Mouse (Mus musculus) lung, postnatal 4 days (tissue): ENCODE measurements around the gene Tax1bp1.

Experiments
- DNase-seq, 2 experiments: peaks; one replicate each; pipeline ENCODE4 v3.0.0; 2021

Tax1bp1 gene

DNA sequence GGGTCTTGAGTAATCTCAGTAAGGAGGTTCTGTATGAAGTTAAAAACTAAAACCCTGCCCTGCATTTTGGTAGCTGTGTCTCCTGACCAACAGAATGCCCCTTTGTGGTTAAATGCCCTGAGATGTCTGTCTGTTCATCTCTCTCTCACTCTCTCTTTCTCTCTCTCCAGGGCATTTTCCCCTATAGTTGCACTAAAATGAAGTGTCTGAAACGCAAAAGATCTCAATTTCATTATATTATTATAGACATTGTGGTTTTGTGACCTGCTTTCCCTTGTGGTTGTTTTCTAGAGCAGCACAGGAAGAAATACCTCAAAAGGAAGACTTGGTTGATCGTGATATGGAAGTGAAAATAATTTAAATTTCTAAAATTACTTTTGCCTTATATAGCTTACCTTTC, 966 bp upstream of the Tax1bp1 start:
- no peak for DNase-seq

DNA sequence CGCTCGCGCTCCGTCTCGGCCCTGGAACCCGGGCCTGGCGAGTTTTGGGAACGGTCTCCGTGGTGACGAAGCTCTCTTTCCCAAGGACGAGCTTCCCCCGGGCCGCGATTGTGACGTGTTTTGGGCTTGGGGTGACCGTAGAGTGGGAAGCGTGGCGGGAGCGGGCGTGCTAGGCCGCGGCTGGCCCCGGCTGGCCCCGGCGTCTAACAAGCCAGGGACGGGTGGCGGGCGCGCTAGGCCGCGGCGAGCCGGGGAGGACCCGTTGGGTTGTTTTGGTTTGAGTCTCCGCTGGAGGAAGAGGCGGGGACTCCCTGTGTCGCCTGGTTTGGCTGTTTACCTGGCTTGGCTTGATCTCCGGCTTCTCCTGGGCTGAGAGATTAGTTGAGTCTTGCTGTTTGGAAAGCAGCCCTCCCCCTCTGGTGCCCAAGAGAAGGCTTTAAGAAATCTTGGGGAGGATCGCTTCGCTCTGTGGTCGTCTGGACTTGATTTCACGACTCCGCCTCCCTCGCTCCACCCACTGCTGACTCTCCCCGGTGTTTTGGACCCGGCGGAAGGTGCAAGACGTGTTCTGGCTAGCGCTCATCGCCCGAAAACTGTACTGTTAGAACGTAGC, 474 bp downstream of the Tax1bp1 start:
- peak; percentile 82 for DNase-seq

- no peak for DNase-seq
Observed at GRCm38 (mm10) chr6:52717493-52718192, 4.1 kb downstream of the Tax1bp1 start.

- peak; percentile 20 to 75 for DNase-seq
Observed at GRCm38 (mm10) chr6:52724805-52725439, 11.4 kb downstream of the Tax1bp1 start.

DNA sequence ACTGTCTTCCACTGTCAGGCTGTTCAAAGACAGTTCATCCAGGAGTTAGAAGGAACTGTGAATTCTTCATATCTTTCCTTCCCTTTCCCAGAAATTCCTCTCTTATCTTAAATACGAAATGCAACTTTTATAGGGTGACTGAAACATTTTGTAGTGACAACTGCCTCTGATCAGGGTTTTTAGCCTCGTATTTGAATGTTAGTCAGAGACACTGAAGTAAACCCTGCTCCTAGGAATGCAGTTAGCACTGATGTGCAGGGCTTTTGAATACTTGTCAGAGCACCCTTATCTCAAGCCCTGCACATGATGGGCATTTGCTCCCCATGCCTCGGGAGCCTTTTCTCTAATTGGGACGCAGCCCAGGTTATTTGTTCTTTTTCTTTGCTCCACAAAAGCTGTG, 16.8 kb downstream of the Tax1bp1 start:
- no peak for DNase-seq

GRCm38 (mm10) chr6:52734630-52735029, 21.1 kb downstream of the Tax1bp1 start:
- no peak for DNase-seq

DNA sequence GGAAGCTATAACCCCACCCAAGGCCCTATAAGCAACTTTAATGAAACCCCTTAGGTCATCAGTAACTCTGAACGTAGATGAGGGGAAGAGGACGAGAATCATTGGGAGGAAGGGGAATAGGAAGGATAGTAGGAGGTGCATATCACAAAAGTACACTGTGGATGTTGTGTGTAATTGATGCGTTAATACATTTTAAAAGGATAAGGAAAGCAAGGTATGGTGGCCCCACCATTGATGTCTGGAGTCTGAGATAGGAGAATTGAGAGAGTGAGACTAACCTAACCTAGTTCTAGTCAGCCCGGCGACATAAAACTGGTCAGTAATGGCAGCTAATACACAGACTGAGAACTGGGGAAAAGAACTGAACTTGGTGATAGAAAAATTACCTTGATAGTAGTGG, 39.3 kb downstream of the Tax1bp1 start:
- no peak for DNase-seq

DNA sequence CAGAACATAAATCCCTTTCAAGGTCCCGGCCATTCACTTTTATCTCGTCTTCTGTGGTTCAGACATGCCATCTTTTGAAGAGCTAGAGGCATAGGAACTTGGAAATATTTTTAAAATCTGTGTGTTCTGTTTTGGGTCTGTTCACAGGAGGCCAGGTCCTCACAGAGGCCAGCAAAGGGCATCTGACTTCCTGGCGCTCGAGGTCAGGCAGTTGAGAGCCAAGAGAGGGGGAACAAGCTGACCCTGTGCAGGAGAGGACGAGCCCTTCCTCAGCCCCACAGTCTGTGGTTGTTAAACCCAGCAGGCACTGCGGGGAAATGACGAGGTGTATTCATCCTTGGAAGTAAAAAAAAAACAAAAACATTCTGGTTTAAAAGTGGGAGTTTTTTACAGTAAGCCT, 51.7 kb downstream of the Tax1bp1 start:
- no peak for DNase-seq

DNA sequence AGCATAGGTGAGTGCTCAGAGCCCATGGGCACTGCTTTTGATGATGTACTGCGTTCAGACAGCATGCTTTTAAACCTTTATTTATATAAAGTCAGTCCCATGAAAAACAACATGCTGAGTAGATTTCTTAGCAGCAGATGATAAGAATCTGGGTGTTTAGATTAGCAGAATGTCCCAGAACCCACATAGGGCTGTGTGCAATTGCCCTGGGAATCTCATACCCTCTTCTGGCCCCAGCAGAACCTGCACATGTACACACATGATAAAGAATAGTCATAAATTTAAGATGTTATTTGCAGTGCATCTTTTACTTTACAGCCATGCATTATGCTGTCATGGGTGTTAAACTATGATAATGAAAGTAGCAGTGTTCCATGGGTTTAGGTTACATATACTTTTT, 57.3 kb downstream of the Tax1bp1 start:
- no peak for DNase-seq

GRCm38 (mm10) chr6:52773132-52773531, 59.6 kb downstream of the Tax1bp1 start:
- DNase-seq: no peak

- peak; percentile 24 to 54 for DNase-seq
Observed at GRCm38 (mm10) chr6:52775350-52775749, 61.8 kb downstream of the Tax1bp1 start.

DNA sequence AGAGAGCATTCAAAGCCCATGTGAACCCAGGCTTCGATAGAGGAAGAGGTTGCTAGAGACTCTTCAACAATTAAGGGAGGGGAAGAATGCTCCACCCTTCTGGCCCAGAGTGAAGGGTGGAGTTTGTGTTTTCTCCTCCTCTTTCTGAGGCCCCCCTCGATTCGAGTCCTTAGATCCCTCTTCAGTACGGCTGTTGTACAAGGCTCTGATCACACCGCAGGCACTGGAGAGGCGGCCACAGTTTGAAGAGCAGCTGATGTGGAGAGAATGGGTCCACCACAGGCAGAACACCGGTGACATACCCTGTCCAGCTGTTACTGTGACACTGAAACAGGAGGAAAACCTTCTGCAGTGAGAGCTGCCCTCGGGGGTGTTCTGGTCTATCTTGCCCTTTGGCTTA, 62.4 kb downstream of the Tax1bp1 start:
- DNase-seq: no peak

DNA sequence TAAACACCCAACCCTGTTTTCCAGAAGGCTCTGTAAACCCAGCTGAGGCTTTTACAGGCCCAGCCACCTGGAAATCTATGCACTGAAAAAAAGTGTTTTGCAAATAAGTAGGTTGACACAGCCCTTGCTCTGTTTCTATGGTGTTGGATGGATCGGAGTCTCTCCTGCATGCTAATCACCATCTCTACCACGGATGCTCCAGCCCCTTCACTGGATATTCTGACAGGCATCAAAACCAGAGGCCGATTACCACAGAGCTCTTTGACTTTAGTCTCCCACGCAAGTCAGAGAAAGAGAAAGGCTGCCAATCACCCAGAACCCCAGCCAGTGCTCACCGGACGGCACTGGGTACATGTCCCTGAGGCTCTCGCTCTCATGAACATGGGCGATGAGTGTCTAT, 63.5 kb downstream of the Tax1bp1 start:
- no peak for DNase-seq

GRCm38 (mm10) chr6:52778523-52778922, 65.0 kb downstream of the Tax1bp1 start:
- no peak for DNase-seq

DNA sequence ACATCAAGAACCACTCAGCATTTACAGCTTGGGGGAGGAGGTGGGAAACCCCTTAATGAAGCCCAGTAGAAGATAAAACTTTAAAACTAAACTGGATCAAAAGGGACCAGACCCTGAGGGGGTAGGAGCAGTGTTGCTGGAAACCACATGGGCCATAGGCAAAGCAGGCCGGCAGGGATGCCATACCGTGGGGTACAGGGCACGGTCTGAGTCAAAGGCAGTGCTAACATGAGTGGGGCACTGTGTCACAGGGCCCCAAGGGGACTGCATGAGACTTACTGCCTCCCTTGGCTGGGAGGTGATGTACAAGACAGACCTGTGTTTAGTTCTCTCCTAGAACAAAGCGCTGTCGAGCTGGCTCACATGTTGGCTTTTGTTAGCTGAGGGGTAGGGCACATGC, 66.0 kb downstream of the Tax1bp1 start:
- DNase-seq: no peak

DNA sequence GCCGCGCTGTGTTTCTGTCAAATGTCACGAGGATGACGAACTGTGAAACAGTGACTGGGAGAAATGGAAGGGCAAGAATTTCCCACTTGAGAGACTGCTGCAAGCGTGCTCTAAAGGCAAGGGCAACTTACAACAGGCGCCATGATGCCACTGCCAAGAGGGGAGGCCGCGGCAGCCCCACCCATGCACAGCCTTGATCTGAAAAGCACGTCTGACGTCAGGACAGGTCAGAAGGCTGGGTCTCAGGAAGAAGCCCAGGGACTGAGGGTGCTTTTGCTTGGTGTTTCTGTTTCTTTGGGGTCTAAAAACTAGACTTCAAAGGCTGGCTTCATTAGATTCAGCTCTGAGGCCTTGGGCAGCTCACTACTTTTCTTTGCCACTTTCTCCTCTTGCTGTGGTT, 76.8 kb downstream of the Tax1bp1 start:
- peak in 1 of 2 experiments; percentile 36 for DNase-seq

DNA sequence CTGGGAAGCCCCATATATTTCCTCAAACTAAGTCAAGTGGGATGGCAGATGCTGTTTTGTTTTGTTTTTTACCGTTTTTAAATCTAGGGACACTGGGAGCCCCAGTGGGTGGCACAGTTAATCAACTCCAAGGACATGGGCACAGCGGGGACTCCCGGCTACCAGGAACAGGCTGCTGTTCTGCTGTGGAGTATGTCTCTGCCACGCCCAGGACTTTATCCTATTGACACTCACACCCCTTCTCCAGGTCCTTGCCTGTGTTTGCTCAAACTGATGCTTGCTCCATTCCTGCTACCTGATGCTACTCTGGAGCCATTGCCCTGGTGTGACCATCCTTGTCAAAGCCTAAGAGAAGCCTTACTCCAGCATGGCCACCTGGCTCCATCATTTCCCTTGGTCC, 77.3 kb downstream of the Tax1bp1 start:
- no peak for DNase-seq

GRCm38 (mm10) chr6:52792455-52792854, 78.9 kb downstream of the Tax1bp1 start:
- peak; percentile 49 to 77 for DNase-seq

DNA sequence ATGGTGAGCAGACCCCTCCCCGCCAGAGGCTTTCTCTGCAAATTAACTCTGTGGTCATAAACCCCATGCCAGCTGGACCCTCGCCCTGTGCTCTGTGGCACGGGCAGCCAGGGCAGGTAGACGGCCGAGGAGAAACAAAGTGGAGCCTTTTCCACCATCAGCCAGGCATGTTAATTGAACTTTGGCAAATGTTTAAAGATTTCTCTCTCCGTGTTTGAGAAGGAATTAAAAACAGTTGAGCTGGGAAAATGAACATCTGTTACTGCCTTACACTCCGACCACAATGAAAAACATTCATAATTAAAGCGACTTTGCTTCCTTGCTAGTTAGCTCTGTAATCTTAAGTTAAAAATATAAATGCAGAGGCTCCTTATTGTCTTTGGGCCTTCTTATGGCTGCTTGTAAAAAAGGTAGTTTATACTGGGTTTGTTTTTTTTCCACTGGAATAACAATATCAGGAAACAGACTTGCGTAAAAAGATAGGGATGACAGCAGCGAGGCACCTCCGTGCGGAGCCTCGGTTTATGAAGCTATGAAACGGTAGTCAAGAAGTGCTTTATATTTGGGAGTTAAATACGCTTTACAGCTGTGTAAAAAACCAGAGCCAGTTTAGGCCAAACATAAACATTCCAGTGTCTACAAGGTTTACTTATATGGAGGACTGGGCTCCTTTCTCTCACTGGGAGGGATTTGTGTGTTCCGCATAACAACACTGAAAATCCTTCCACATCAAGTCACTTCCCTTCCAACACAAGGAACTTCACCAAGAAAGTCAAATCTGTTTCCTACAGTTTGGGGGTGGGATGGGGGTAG, 81.7 kb downstream of the Tax1bp1 start:
- DNase-seq: peak; percentile 24 to 54

DNA sequence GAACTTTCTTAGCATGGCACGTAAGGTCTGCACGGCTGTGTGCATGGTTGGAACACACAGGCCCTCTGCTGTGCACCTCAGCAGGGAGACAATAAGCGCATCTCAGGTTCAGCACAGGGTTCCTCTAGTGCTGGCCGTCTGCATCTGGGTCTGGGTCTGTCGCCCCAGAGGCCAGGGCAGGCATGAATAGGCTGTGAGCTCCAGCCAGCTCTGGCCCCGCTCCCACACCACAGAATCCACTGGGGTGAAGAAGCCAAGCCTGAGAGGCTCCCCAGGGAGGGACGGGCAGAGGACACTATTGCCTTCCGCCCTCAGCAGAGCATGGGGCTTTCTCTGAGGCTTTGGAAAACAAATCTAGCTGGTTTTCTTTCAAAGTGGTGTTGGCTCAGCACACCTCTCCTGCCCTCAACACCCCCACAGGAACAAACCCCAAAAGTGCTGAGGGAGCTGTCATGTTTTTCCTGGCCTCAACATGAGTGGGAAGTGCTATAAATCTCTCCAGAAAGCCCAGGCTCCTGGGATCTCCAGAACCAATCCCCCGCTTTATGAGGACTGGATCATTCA, 82.6 kb downstream of the Tax1bp1 start:
- DNase-seq: peak; percentile 26 to 65

DNA sequence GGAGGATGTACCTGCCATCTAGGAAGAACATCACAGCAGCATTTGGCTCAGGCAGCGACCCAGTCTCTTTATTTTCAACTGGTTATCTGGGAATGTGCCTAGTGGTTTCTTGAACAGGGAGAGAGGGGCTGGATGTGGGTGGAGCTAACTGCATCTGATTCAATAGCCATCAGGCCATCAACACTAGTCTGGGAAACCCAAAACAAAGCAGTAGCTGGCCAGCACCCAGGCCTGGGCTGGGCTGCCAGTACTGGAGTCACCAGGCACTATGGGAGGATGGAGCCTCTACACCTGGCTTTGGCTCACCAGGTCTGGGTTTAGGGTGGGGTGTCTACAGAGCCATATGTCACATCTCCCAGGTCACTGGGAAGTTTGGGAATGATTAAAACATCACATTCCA, 83.2 kb downstream of the Tax1bp1 start:
- peak; percentile 17 to 44 for DNase-seq

DNA sequence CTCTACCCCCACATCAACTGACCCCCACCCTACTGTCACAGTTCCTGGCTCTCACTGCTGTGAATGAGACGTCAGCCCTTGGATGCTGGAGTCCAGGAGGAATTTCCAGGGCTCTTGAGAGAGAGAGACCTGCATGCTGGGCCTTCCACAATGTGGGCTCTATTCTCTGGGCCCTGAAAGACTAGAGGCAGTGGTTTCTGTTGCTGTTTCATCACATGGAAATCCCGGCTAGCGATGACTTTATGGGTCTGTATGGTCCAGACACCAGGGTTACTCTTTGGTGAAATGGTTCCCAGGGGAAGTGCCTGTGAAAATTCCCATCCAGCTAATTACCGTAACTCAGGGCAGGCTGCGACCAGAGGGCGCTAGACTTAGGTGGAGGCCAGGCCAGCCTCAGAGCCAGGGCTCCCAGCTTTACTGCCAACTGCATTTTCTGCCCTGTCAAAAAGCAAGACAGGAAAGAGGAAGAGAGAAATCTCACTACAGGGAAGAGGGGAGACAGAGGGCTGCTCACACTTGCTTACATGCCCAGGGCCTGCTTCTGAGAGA, 83.8 kb downstream of the Tax1bp1 start:
- peak in 1 of 2 experiments; percentile 21 for DNase-seq

DNA sequence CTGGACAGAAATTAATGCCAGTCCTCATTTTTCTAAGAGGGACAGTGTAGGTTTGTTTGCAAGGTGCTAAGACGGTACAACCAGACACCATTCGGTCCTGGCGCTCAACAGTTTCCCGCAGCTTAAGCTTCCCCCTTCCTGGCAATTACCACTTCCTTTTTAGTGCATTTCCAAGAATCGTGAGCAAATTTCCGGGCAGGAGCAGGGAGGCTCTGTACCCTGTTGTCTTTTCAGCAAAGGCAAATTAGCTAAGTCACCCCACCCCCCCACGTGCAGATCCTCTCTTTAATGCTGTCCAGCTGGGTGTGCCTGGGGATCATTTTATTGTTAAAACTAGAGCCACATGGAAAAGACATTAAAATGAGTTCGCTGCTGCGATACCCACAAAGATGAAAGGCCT, 88.7 kb downstream of the Tax1bp1 start:
- peak; percentile 63 to 68 for DNase-seq
